Mouse (Mus musculus) adrenal gland, postnatal 4 days (tissue): ENCODE measurements around the gene Vmn2r49. TPM values are rescaled to one million over a fixed set of nuclear protein-coding genes. Genes with fewer than 3 reads are reported as not detected.
"Not testable (repeated sequence)": the region's sequence is repeated elsewhere in the genome, so short reads cannot be mapped to it uniquely, and the experiment has no call there.

Experiments
- DNase-seq, 2 experiments: peaks; one replicate each; pipeline ENCODE4 v3.0.0; 2021 to 2022; ENCODE audit warnings: low spot score in 2 of 2, mixed read lengths in 2 of 2
- long read RNA-seq, 2 experiments: library from polyadenylated mRNA; stranded (forward); transcript quantifications; one replicate each; pipeline ENCODE4 v2.0.0; 2021
- total RNA-seq, 2 experiments: library from RNA; stranded (reverse); gene quantifications; 2 replicates each; pipeline ENCODE4 v1.2.3; 2021

Vmn2r49 gene
- not detected for total RNA-seq
- long read RNA-seq, experiment 1, result 0 reads
- long read RNA-seq, experiment 2, result 0 reads

GRCm38 (mm10) chr7:9992157-9992556 is at the start of gene Vmn2r49:
Gene Vmn2r49 (minus strand): TSS chr7:9992257.
- not testable (repeated sequence) for DNase-seq

GRCm38 (mm10) chr7:9953485-9953884 is 38.6 kb downstream of the Vmn2r49 start, which contains the start of gene Vmn2r48:
Gene Vmn2r48 (minus strand): TSS chr7:9953585.
- not testable (repeated sequence) for DNase-seq

Other genes starting within 250 kb of the Vmn2r49 start
- gene Vmn2r46, start 221.7 kb downstream of the Vmn2r49 start, total RNA-seq, result not detected
- gene Vmn2r47, start 150.9 kb downstream of the Vmn2r49 start, total RNA-seq, result not detected
- gene Vmn2r48, start 38.7 kb downstream of the Vmn2r49 start, total RNA-seq, result not detected
- gene Vmn2r50, start 61.0 kb upstream of the Vmn2r49 start, total RNA-seq, result not detected
- gene Vmn2r51, start 113.5 kb upstream of the Vmn2r49 start, total RNA-seq, result not detected
- not detected for gene Vmn2r52, start 184.3 kb upstream of the Vmn2r49 start, total RNA-seq